Mouse (Mus musculus) CH12.LX (cell line): Measurements from ENCODE around the gene Il12rb1. TPM values are rescaled to one million over a fixed set of nuclear protein-coding genes. Genes with fewer than 3 reads are reported as not detected.
A peak's percentile ranks its signal among the peaks of the same experiment; 100 is the strongest.

Experiments used
- DNase-seq: peaks from one replicate; pipeline ENCODE4 v3.0.0-alpha.2; 2013; ENCODE audit errors: extremely low read depth
- H3K27ac ChIP-seq: 2 replicates; pipeline ENCODE4 v1.5.1; 2012; ENCODE audit warnings: low read depth, mild to moderate bottlenecking, control low read depth, moderate library complexity; ENCODE audit not compliant: insufficient read depth
- H3K27me3 ChIP-seq: replicated peaks from 2 replicates; pipeline ENCODE3; 2012; ENCODE audit warnings: inconsistent platforms
- H3K36me3 ChIP-seq, 2 experiments: replicated peaks in 1 of 2; 2 replicates each; pipeline versions ENCODE3 to v1.6.1; 2012; ENCODE audit warnings: inconsistent platforms in 1 of 2, low read length in 1 of 2, mild to moderate bottlenecking in 1 of 2, mixed read lengths in 1 of 2, moderate library complexity in 1 of 2; ENCODE audit not compliant: control insufficient read depth in 1 of 2, insufficient read depth in 1 of 2
- H3K4me1 ChIP-seq, 2 experiments: 2 replicates each; pipeline ENCODE4 v1.6.1; 2012; ENCODE audit warnings: inconsistent platforms in 1 of 2, moderate library complexity in 1 of 2; ENCODE audit not compliant: insufficient read depth in 2 of 2, control insufficient read depth in 1 of 2
- H3K4me2 ChIP-seq: 2 replicates; pipeline ENCODE4 v1.6.1; 2012; ENCODE audit warnings: low read depth, mild to moderate bottlenecking, control low read depth; ENCODE audit not compliant: poor library complexity, insufficient read depth, severe bottlenecking
- H3K4me3 ChIP-seq, 3 experiments: fragments of 150-350 bp in 1 of 3; sonication (generic) in 1 of 3; replicated peaks in 1 of 3; 2 replicates each; pipeline versions ENCODE3 to v1.5.1; 2011 to 2012; ENCODE audit warnings: low read depth in 2 of 3, low read length in 2 of 3, mild to moderate bottlenecking in 2 of 3, moderate library complexity in 2 of 3, control low read depth in 1 of 3, improper control_type of control experiment in 1 of 3, inconsistent platforms in 1 of 3, mixed read lengths in 1 of 3; ENCODE audit not compliant: poor library complexity in 1 of 3
- H3K79me2 ChIP-seq: replicated peaks from 2 replicates; pipeline ENCODE4 v1.6.1; 2012; ENCODE audit warnings: mild to moderate bottlenecking, moderate library complexity; ENCODE audit not compliant: control insufficient read depth, poor library complexity, insufficient read depth, severe bottlenecking; ENCODE audit errors: extremely low read depth
- H3K9ac ChIP-seq: 2 replicates; pipeline ENCODE4 v1.6.1; 2012; ENCODE audit warnings: low read depth, mild to moderate bottlenecking, control low read depth, moderate library complexity; ENCODE audit not compliant: insufficient read depth
- H3K9me3 ChIP-seq: replicated peaks from 2 replicates; pipeline ENCODE3; 2012; ENCODE audit warnings: low read length, inconsistent platforms, mixed read lengths
- CHD2 ChIP-seq: IDR thresholded peaks from 2 replicates; pipeline ENCODE4 v1.6.1; 2011; ENCODE audit warnings: low read length, improper control_type of control experiment
- CTCF ChIP-seq, 2 experiments: IDR thresholded peaks in 1 of 2; conservative IDR thresholded peaks in 1 of 2; 2 replicates each; pipeline ENCODE4 v1.5.1; 2011 to 2012; ENCODE audit warnings: low read depth in 2 of 2, low read length in 2 of 2, improper control_type of control experiment in 1 of 2, inconsistent platforms in 1 of 2, mild to moderate bottlenecking in 1 of 2, moderate library complexity in 1 of 2
- ELF1 ChIP-seq: IDR thresholded peaks from 2 replicates; pipeline ENCODE4 v1.6.1; 2014; ENCODE audit warnings: low read depth, mild to moderate bottlenecking, inconsistent platforms, low read length, improper control_type of control experiment
- HCFC1 ChIP-seq: IDR thresholded peaks from 2 replicates; pipeline ENCODE4 v1.6.1; 2012; ENCODE audit warnings: low read depth, mild to moderate bottlenecking, inconsistent platforms, low read length, improper control_type of control experiment
- IRF4 ChIP-seq: IDR thresholded peaks from 2 replicates; pipeline ENCODE4 v1.6.1; 2014; ENCODE audit warnings: low read depth, mild to moderate bottlenecking, inconsistent platforms, low read length, improper control_type of control experiment
- JUN ChIP-seq: IDR thresholded peaks from 2 replicates; pipeline ENCODE4 v1.6.1; 2011; ENCODE audit warnings: low read depth, mild to moderate bottlenecking, low read length, improper control_type of control experiment, moderate library complexity; ENCODE audit not compliant: insufficient read depth
- MAZ ChIP-seq: IDR thresholded peaks from 2 replicates; pipeline ENCODE4 v1.6.1; 2012; ENCODE audit warnings: low read depth, mild to moderate bottlenecking, inconsistent platforms, low read length, improper control_type of control experiment, moderate library complexity
- MEF2A ChIP-seq: IDR thresholded peaks from 2 replicates; pipeline ENCODE4 v1.6.1; 2014; ENCODE audit warnings: low read depth, mild to moderate bottlenecking, inconsistent platforms, low read length, improper control_type of control experiment, borderline replicate concordance
- MXI1 ChIP-seq: IDR thresholded peaks from 2 replicates; pipeline ENCODE4 v1.6.1; 2011; ENCODE audit warnings: mild to moderate bottlenecking, low read depth, low read length, improper control_type of control experiment
- NELFE ChIP-seq: IDR thresholded peaks from 2 replicates; pipeline ENCODE4 v1.6.1; 2011; ENCODE audit warnings: low read depth, low read length, improper control_type of control experiment
- PAX5 ChIP-seq: IDR thresholded peaks from 2 replicates; pipeline ENCODE4 v1.6.1; 2012; ENCODE audit warnings: low read length, inconsistent platforms, mixed read lengths
- POLR2A ChIP-seq: IDR thresholded peaks from 2 replicates; pipeline ENCODE4 v1.6.1; 2011; ENCODE audit warnings: low read depth, mild to moderate bottlenecking, improper control_type of control experiment, low read length
- RAD21 ChIP-seq: IDR thresholded peaks from 2 replicates; pipeline ENCODE4 v1.6.1; 2011; ENCODE audit warnings: low read depth, mild to moderate bottlenecking, low read length, improper control_type of control experiment, moderate library complexity
- SIN3A ChIP-seq: IDR thresholded peaks from 2 replicates; pipeline ENCODE4 v1.6.1; 2012; ENCODE audit warnings: low read length, improper control_type of control experiment, inconsistent platforms
- SMC3 ChIP-seq: IDR thresholded peaks from 2 replicates; pipeline ENCODE4 v1.6.1; 2011; ENCODE audit warnings: low read depth, low read length, improper control_type of control experiment
- TCF12 ChIP-seq: IDR thresholded peaks from 2 replicates; pipeline ENCODE4 v1.6.1; 2014; ENCODE audit warnings: low read depth, mild to moderate bottlenecking, inconsistent platforms, low read length, improper control_type of control experiment
- UBTF ChIP-seq: IDR thresholded peaks from 2 replicates; pipeline ENCODE4 v1.6.1; 2012; ENCODE audit warnings: low read depth, mild to moderate bottlenecking, inconsistent platforms, low read length, improper control_type of control experiment, moderate library complexity
- ZC3H11A ChIP-seq: IDR thresholded peaks from 2 replicates; pipeline ENCODE4 v1.6.1; 2012; ENCODE audit warnings: low read depth, mild to moderate bottlenecking, inconsistent platforms, low read length, improper control_type of control experiment
- dilution Hi-C: fragments of 300-500 bp; cut with MboI; formaldehyde crosslinking; loops from 2 replicates; pipeline ENCODE4 v1.14.3; 2020; ENCODE audit warnings: low sequenced_read_pairs; ENCODE audit not compliant: extremely low pct_unique_long_range_greater_than_20kb, extremely low pct_ligation_motif_present
- in situ Hi-C: fragments of 300-500 bp; cut with MboI; formaldehyde crosslinking; loops from 3 replicates; pipeline ENCODE4 v1.14.3; 2019; ENCODE audit warnings: low sequenced_read_pairs, low pct_ligation_motif_present, low pct_unique_long_range_greater_than_20kb, mixed read lengths
- polyA plus RNA-seq: library from polyadenylated mRNA; unstranded; fragments of >175 nt; gene quantifications from 2 replicates; pipeline ENCODE4 v1.2.1, GENCODE M21; 2012; ENCODE audit warnings: low read depth; ENCODE audit not compliant: insufficient read length
- total RNA-seq, 2 experiments: library from RNA; depleted of rRNA; stranded (reverse); fragments of 300-350 nt in 1 of 2; fragments of >200 nt in 1 of 2; gene quantifications; 2 replicates each; pipeline ENCODE4 v1.2.3; 2012 to 2014

Gene Il12rb1
- total and polyA plus RNA-seq, 3 experiments, result 4.5 to 23.2 (median 12.5) TPM

DNA sequence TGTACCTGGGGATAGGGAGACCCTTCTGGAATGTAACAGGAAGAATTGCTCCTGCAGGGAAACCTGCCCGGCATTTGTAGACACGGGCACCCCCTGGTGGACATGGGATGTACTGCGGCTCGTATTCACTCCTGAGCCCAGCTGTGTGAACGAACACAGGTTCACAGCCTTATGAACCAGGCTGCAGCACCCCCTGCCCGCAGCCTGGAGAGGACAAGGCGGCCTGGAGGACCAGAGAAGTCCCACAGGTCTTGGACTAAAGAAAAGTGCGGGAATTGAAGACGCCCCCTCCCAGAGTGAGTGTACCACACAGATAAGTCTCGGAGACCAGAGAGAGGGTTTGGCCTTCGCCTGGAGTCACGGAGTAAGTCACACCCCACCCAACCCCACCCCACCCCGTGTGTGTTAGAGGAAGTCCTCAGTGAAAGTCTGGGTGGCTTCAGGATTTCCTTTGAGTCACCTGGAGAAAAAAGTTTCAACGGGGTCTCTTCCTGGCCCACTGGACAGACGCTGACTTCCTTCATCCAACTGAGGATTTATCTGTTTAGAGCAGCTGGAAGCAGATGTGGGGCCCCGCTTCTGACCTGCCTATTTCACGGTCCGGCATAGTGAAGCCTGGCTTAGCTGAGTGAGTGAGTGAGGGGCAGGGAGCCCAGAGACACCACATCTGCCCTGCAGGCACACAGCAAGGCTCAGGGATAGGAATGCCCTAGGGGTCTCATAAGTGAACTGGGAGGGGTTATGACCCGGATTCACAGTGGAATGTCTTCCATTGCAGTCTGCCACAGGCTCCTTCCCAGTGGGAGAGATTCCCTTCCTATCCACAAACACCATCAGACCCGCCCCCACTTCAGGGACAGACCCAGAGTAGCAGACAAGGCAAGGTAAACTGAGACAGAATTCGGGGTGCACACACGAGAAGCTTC, 33.2 kb downstream of the Il12rb1 start:
- TF ChIP-seq UBTF, result no peak
- 0 out of 2 replicates have a peak, but pooled peaks have one; percentile 29 for TF ChIP-seq TCF12
- peak; percentile 65; the same call in 1 of the 2 replicates for TF ChIP-seq SIN3A
- TF ChIP-seq IRF4, result 0 out of 2 replicates have a peak, but pooled peaks have one; percentile 42
- no peak for TF ChIP-seq MXI1
- TF ChIP-seq ELF1, result 0 out of 2 replicates have a peak, but pooled peaks have one; percentile 30
- TF ChIP-seq ZC3H11A, result peak; percentile 68
- no peak for TF ChIP-seq CHD2
- TF ChIP-seq SMC3, result peak; percentile 97
- peak; percentile 93 for TF ChIP-seq RAD21
- TF ChIP-seq NELFE, result 0 out of 2 replicates have a peak, but pooled peaks have one; percentile 26
- no peak for TF ChIP-seq MAZ
- no peak for TF ChIP-seq PAX5
- peak; percentile 84 to 99 for TF ChIP-seq CTCF (conservative IDR thresholded peaks at IDR 0.05 in 1 of 2, IDR thresholded peaks at IDR 0.05 in 1 of 2; ENCODE audit: low read depth in 2 of 2, low read length in 2 of 2)
- no peaks in the 10 kb centered on the region for H3K9me3 ChIP-seq
- H3K36me3 ChIP-seq, result peaks cover 6 to 9% of the 10 kb centered on the region in 2 experiments
- peaks cover 2 to 22% of the 10 kb centered on the region in 2 experiments; a peak in 3 of 4 replicates for H3K4me1 ChIP-seq
- no peaks in the 10 kb centered on the region for H3K79me2 ChIP-seq
- in situ Hi-C loops, result loop anchor here (5.0 to 10.0 kb wide), 2 partner anchors 79 to 127 kb away; partner anchors contain the start of genes Gm3336 and Mpv17l2
- no peak overlapping the region for H3K9ac ChIP-seq
- dilution Hi-C loops, result no loop called here
- DNase-seq, result peak; percentile 79
- H3K4me2 ChIP-seq, result no peak overlapping the region
- no peak overlapping the region for H3K27ac ChIP-seq
- H3K4me3 ChIP-seq, result no peak overlapping the region
- peaks cover 33% of the 10 kb centered on the region for H3K27me3 ChIP-seq

DNA sequence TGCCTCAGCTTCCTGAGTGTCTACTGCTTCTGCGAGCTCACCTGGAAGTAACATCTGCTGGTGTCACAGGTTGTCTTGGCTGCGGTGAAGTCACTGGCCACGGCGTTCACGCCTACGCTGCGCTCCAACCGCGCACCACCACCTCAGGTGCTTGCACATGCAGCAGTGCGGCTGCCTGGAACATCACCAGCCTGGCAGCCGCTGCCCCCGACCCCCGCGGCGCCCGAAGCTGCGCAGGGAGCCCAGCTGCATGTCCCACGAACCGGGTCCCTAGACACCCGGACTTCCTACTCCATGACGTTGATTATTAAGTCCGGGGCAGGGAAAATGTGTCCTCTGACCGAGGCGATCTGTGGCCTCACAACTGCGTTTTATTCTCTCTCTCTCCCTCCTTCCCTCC, 34.2 kb downstream of the Il12rb1 start:
- Histone ChIP-seq H3K4me1 (peaks cover 2 to 29% of the 10 kb centered on the region in 2 experiments; a peak in 3 of 4 replicates), H3K9ac (no peak overlapping the region), H3K4me2 (no peak overlapping the region), H3K9me3 (no peaks in the 10 kb centered on the region), H3K27ac (no peak overlapping the region), H3K36me3 (no peaks in the 10 kb centered on the region), H3K27me3 (peaks cover 41% of the 10 kb centered on the region), H3K4me3 (no peak overlapping the region), H3K79me2 (no peaks in the 10 kb centered on the region)
- TF ChIP-seq POLR2A, result no peak
- no peak for TF ChIP-seq JUN
- TF ChIP-seq MEF2A, result no peak
- TF ChIP-seq HCFC1, result no peak
- no peak for TF ChIP-seq CTCF (conservative IDR thresholded peaks at IDR 0.05 in 1 of 2, IDR thresholded peaks at IDR 0.05 in 1 of 2; ENCODE audit: low read depth in 2 of 2, low read length in 2 of 2)
- in situ Hi-C loops (loop anchor here (5.0 to 10.0 kb wide), 2 partner anchors 80 to 128 kb away; partner anchors contain the start of genes Gm3336 and Mpv17l2), dilution Hi-C loops (no loop called here)
- no peak for DNase-seq
